In genomic region chr2:165992270-165993172, GRCm38 (mm10) we compare ENCODE assay signal across 8 mouse cellular contexts. TPM values are rescaled to one million over a fixed set of nuclear protein-coding genes. Genes with fewer than 3 reads are reported as not detected.
DNase-seq lines count a peak whose midpoint lies in the region; ATAC-seq and TF ChIP-seq lines count a peak whose summit lies in the region.

TSS of gene Ncoa3 (plus strand) at chr2:165992636.

- ATAC-seq in erythroblast, adult 5-6 weeks (replicated peaks; ENCODE audit: low FRiP score, poor library complexity, severe bottlenecking), result peak; percentile 91
- ATAC-seq in heart, embryonic 11.5 days (replicated peaks; ENCODE audit: insufficient number of reproducible peaks, low FRiP score, low TSS enrichment), result peak; percentile 98
- peak; percentile 97 for ATAC-seq in kidney, embryonic 16.5 days (ENCODE audit: low FRiP score, low TSS enrichment)

- peak within 1 kb of the TSS; percentile 96 for H3K4me3 ChIP-seq in heart, embryonic 11.5 days (ENCODE audit: low read depth, low read length)
- H3K4me3 ChIP-seq in kidney, embryonic 16.5 days (ENCODE audit: low read length), result peak within 1 kb of the TSS; percentile 93
- peak within 1 kb of the TSS; percentile 91 for H3K4me3 ChIP-seq in liver, adult 2 months (ENCODE audit: insufficient read depth, low read depth, low read length)
- peak within 1 kb of the TSS; percentile 41 for H3K4me3 ChIP-seq in myocyte

- H3ac ChIP-seq in myocyte (ENCODE audit: control insufficient read depth, insufficient read length), result peak within 1 kb of the TSS; percentile 72

- peaks cover 3% of the 10 kb centered on the region for H3K4me1 ChIP-seq in heart, embryonic 11.5 days (ENCODE audit: control insufficient read depth, insufficient read depth, low read length)
- H3K4me1 ChIP-seq in kidney, embryonic 16.5 days (ENCODE audit: insufficient read depth, low read length), result peaks cover 29% of the 10 kb centered on the region
- H3K4me1 ChIP-seq in liver, adult 2 months (ENCODE audit: control insufficient read depth, insufficient read depth, low read length), result peaks cover 10% of the 10 kb centered on the region; the same call in 1 of the 2 replicates

- peak within 1 kb of the TSS; percentile 95 for H3K9ac ChIP-seq in heart, embryonic 11.5 days (ENCODE audit: low read depth, low read length)
- H3K9ac ChIP-seq in kidney, embryonic 16.5 days (replicated peaks; ENCODE audit: low read length), result peak within 1 kb of the TSS; percentile 95
- H3K9ac ChIP-seq in liver, adult 2 months (ENCODE audit: low read depth, low read length), result peak within 1 kb of the TSS; percentile 98

- TF ChIP-seq CTCF in liver, adult 2 months (IDR thresholded peaks at IDR 0.05; ENCODE audit: low read depth, low read length), result 0 out of 2 replicates have a peak, but pooled peaks have one; percentile 3

- H3K27me3 ChIP-seq in heart, embryonic 11.5 days (ENCODE audit: control insufficient read depth, insufficient read depth, low read length), result no peaks in the 10 kb centered on the region
- H3K27me3 ChIP-seq in kidney, embryonic 16.5 days (ENCODE audit: insufficient read depth, low read length), result no peaks in the 10 kb centered on the region
- no peaks in the 10 kb centered on the region for H3K27me3 ChIP-seq in liver, adult 2 months (ENCODE audit: control insufficient read depth, insufficient read depth, low read length)
- H3K27me3 ChIP-seq in myocyte (ENCODE audit: control insufficient read depth, insufficient read depth, insufficient read length), result no peaks in the 10 kb centered on the region
- no peaks in the 10 kb centered on the region; the same call in 1 of the 2 replicates for H3K27me3 ChIP-seq in splenic B cell, adult 2 months (ENCODE audit: control insufficient read depth, insufficient read depth, low read length, poor library complexity, severe bottlenecking)

- DNase-seq in A20 (ENCODE audit: low read depth, low spot score), result peak; percentile 96
- DNase-seq in brain, adult 2 months (ENCODE audit: low read depth, low spot score), result peak; percentile 95
- DNase-seq in liver, adult 2 months (ENCODE audit: extremely low read depth, low read depth, low spot score), result peak; percentile 74
- DNase-seq in splenic B cell, adult 2 months (ENCODE audit: low read depth, low spot score), result peak; percentile 96

- no peaks in the 10 kb centered on the region for H3K9me3 ChIP-seq in heart, embryonic 11.5 days (replicated peaks; ENCODE audit: control insufficient read depth, low read length)
- peaks cover 4% of the 10 kb centered on the region; the same call in 1 of the 2 replicates for H3K9me3 ChIP-seq in kidney, embryonic 16.5 days (ENCODE audit: low read length)

- peak within 1 kb of the TSS; percentile 80 for H3K27ac ChIP-seq in heart, embryonic 11.5 days (ENCODE audit: low read depth, low read length)
- peak within 1 kb of the TSS; percentile 89 for H3K27ac ChIP-seq in kidney, embryonic 16.5 days (ENCODE audit: low read length)
- peak within 1 kb of the TSS; percentile 89 for H3K27ac ChIP-seq in liver, adult 2 months (replicated peaks; ENCODE audit: insufficient read depth, low read depth, low read length)

- TF ChIP-seq POLR2A in liver, adult 2 months (IDR thresholded peaks at IDR 0.05; ENCODE audit: extremely low read depth, insufficient read depth, low read length), result peak; percentile 94
- peak; percentile 94 for TF ChIP-seq POLR2A in myocyte (IDR thresholded peaks at IDR 0.05; ENCODE audit: insufficient read length, low read depth)

- H3K36me3 ChIP-seq in heart, embryonic 11.5 days (ENCODE audit: control insufficient read depth, insufficient read depth, low read length), result no peaks in the 10 kb centered on the region
- no peaks in the 10 kb centered on the region for H3K36me3 ChIP-seq in kidney, embryonic 16.5 days (ENCODE audit: insufficient read depth, low read length)
- H3K36me3 ChIP-seq in liver, adult 2 months (ENCODE audit: control insufficient read depth, insufficient read depth, low read length), result no peaks in the 10 kb centered on the region
- H3K36me3 ChIP-seq in myocyte (ENCODE audit: control insufficient read depth, insufficient read depth), result no peaks in the 10 kb centered on the region
- no peaks in the 10 kb centered on the region for H3K36me3 ChIP-seq in splenic B cell, adult 2 months (ENCODE audit: control insufficient read depth, insufficient read depth, low read length, poor library complexity, severe bottlenecking)

- 2% methylated on average over 78 of the region's 103 CpGs for WGBS in heart, embryonic 11.5 days (ENCODE audit: insufficient replicate concordance)
- WGBS in kidney, embryonic 16.5 days, result 2% methylated on average over 79 of the region's 103 CpGs
- under 1% methylated on average over 103 of the region's 103 CpGs for WGBS in liver, adult 2 months

- peak within 1 kb of the TSS; percentile 98 for H3K4me2 ChIP-seq in heart, embryonic 11.5 days
- peak within 1 kb of the TSS; percentile 86 for H3K4me2 ChIP-seq in kidney, embryonic 16.5 days (replicated peaks; ENCODE audit: low read depth, low read length)
- peak within 1 kb of the TSS; percentile 94 for H3K4me2 ChIP-seq in myocyte (ENCODE audit: low read depth)

- peaks cover 31% of the 10 kb centered on the region for H3K79me2 ChIP-seq in liver, adult 2 months (ENCODE audit: control insufficient read depth, insufficient read depth, low read length)
- peaks cover 42% of the 10 kb centered on the region for H3K79me2 ChIP-seq in myocyte (ENCODE audit: control insufficient read depth, insufficient read depth)

TF ChIP-seq in myocyte, 11 proteins besides CTCF, POLR2A, EP300 and RAD21:
- TF ChIP-seq TCF12 (IDR thresholded peaks at IDR 0.05; ENCODE audit: insufficient read depth, poor library complexity, severe bottlenecking) (no peak), TCF3 (IDR thresholded peaks at IDR 0.05; ENCODE audit: insufficient read length, low read depth) (no peak), MYOD1 (IDR thresholded peaks at IDR 0.05; ENCODE audit: control insufficient read depth in 1 of 3, insufficient read length in 2 of 3, low read depth in 2 of 3) (peak in 1 of 3 experiments; percentile 17), POLR2AphosphoS2 (IDR thresholded peaks at IDR 0.05; ENCODE audit: insufficient read length, low read depth) (peak; percentile 94), E2F4 (IDR thresholded peaks at IDR 0.05; ENCODE audit: insufficient read depth) (no peak), MAX (IDR thresholded peaks at IDR 0.05; ENCODE audit: low read depth) (no peak), USF1 (IDR thresholded peaks at IDR 0.05; ENCODE audit: low read depth) (no peak), REST (IDR thresholded peaks at IDR 0.05; ENCODE audit: insufficient read depth, insufficient read length) (no peak), CEBPB (IDR thresholded peaks at IDR 0.05; ENCODE audit: insufficient read depth, poor library complexity, severe bottlenecking) (no peak)
TF ChIP-seq in myocyte: peak in this region for 2.

RNA-seq across cellular contexts. Expression of gene Ncoa3, which starts in this region (rescaled TPM):
- total RNA-seq in erythroblast, adult 5-6 weeks (2015; ENCODE audit: low replicate concordance), result 9.2 and 13.4 TPM in 2 replicates
- 10.4 and 12.7 TPM in 2 replicates for total RNA-seq in erythroblast, adult 5-6 weeks (2017; ENCODE audit: low replicate concordance)
- polyA plus RNA-seq in heart, embryonic 11.5 days (2014; fragmentation: Nextera tagmentation; extraction: Ambion mirVana), result 14.2 and 15.6 TPM in 2 replicates
- 19.1 and 22.8 TPM in 2 replicates for polyA plus RNA-seq in kidney, embryonic 16.5 days (2015; fragmentation: Nextera tagmentation; extraction: Ambion mirVana)
- 11.5 and 14.8 TPM in 2 replicates for total RNA-seq in liver, adult 2 months (2014; rRNA removed)
- polyA plus RNA-seq in liver, adult 2 months (2012; rRNA removed), result 8.2 and 13.6 TPM in 2 replicates
- polyA plus RNA-seq in myocyte (2012; fragmentation: generic; extraction: Trizol), result 5.8 TPM

Comparison
In these comparisons a context has a peak if more than half of its experiments do, and no peak if none do; other contexts are left out.
1. Peak in every context shown above with its lines: DNase-seq, ATAC-seq, H3K4me3 ChIP-seq and H3K27ac ChIP-seq.
2. H3K4me3 ChIP-seq: peak in every context shown above with its lines; median percentile 96 in heart, embryonic 11.5 days; 93 in kidney, embryonic 16.5 days; 91 in liver, adult 2 months; 41 in myocyte.